Mouse (Mus musculus) testis, adult 2 months (tissue): Measurements from ENCODE around the gene Tmod1.

ENCODE experiments used
- CTCF ChIP-seq: fragments of 200-500 bp; IDR thresholded peaks from 2 replicates; pipeline ENCODE4 v1.5.1; 2012; ENCODE audit warnings: low read depth, mild to moderate bottlenecking, inconsistent platforms, low read length, moderate library complexity; ENCODE audit not compliant: control insufficient read depth, insufficient read depth, insufficient replicate concordance
- POLR2A ChIP-seq: fragments of 200-500 bp; IDR thresholded peaks from 2 replicates; pipeline ENCODE4 v1.6.1; 2012; ENCODE audit warnings: low read depth, mild to moderate bottlenecking, inconsistent platforms, low read length, moderate library complexity; ENCODE audit not compliant: control insufficient read depth

DNA sequence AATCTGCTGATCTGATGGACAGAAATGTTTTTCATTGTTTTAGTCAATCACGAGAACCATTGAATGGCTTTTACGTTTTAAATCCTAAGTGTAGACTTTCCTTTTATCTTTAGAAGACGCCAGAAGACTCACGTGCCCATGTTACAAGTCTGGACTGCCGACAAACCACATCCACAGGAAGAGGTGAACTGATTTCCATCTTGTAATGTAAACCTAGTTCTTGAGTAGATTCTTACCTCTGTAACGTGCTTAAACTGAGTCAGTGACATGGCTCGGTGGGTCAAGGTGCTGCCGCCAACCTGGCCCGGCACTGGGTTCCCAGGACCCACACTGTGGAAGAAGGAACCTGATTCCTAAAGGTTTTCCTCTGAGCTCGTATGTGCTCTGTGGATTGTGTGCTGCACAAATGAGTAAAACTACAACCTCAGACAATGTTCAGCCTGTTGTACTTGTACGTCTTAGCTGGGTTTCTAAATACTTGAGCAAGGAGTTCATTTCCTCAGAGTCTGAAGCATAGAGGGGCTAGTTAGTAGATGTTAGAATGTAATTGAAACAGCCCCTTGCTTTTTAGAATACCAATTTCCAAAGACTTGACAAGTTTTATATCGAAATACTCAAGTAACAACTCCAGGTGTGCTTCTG, 113.3 kb downstream of the Tmod1 start:
- TF ChIP-seq CTCF (no peak), POLR2A (no peak)
